Mouse (Mus musculus) testis, adult 10 weeks (tissue): ENCODE results near the gene Npffr2. TPM values are rescaled to one million over a fixed set of nuclear protein-coding genes. Genes with fewer than 3 reads are reported as not detected.

Source experiments
- polyA plus RNA-seq: library from polyadenylated mRNA; stranded (reverse); fragments of 350-450 nt; fragmentation: Illumina TruSeq; extraction: RNeasy Lipid Tissue Mini Kit (QIAGEN cat#74804); gene quantifications from one replicate; pipeline ENCODE4 v1.2.3, GENCODE M21; 2014; ENCODE audit warnings: low read depth, low replicate concordance

The Npffr2 gene
- polyA plus RNA-seq, result 0.17 TPM

GRCm38 (mm10) chr5:89526878-89527578 is at the start of gene Npffr2:
TSS of gene Npffr2 (plus strand) at chr5:89527429.

Other genes starting within 250 kb of the Npffr2 start
- gene Gc, start 69.5 kb upstream of the Npffr2 start, polyA plus RNA-seq, result 0.90 TPM